Mouse (Mus musculus) midbrain, embryonic 13.5 days (tissue): ENCODE measurements around the gene Dgkq. TPM values are rescaled to one million over a fixed set of nuclear protein-coding genes. Genes with fewer than 3 reads are reported as not detected.

ENCODE experiments used
- ATAC-seq: fragments of 200-750 bp; cut with Nextera tagmentation; 2 replicates; pipeline ENCODE4 v1.8.0; 2017; ENCODE audit warnings: mild to moderate bottlenecking, moderate TSS enrichment, moderate library complexity
- H3K27ac ChIP-seq: fragments of 300-500 bp; sonication (generic); 2 replicates; pipeline ENCODE4 v1.5.1; 2015; ENCODE audit warnings: inconsistent platforms, mild to moderate bottlenecking, moderate library complexity
- H3K27me3 ChIP-seq: fragments of 300-500 bp; sonication (generic); 2 replicates; pipeline ENCODE4 v1.6.1; 2015; ENCODE audit warnings: mild to moderate bottlenecking, inconsistent platforms
- H3K36me3 ChIP-seq: fragments of 300-500 bp; sonication (generic); 2 replicates; pipeline ENCODE4 v1.6.1; 2015; ENCODE audit warnings: mild to moderate bottlenecking, inconsistent platforms
- H3K4me1 ChIP-seq: fragments of 300-500 bp; sonication (generic); replicated peaks from 2 replicates; pipeline ENCODE4 v1.6.1; 2015; ENCODE audit warnings: inconsistent platforms
- H3K4me2 ChIP-seq: fragments of 300-500 bp; sonication (generic); replicated peaks from 2 replicates; pipeline ENCODE4 v1.6.1; 2015; ENCODE audit warnings: moderate library complexity, mild to moderate bottlenecking, inconsistent platforms
- H3K4me3 ChIP-seq: fragments of 300-500 bp; sonication (generic); replicated peaks from 2 replicates; pipeline ENCODE4 v1.5.1; 2015; ENCODE audit warnings: mild to moderate bottlenecking, inconsistent platforms
- H3K9ac ChIP-seq: fragments of 300-500 bp; sonication (generic); replicated peaks from 2 replicates; pipeline ENCODE4 v1.6.1; 2015; ENCODE audit warnings: mild to moderate bottlenecking, inconsistent platforms
- H3K9me3 ChIP-seq: fragments of 300-500 bp; sonication (generic); 2 replicates; pipeline ENCODE4 v1.6.1; 2016; ENCODE audit warnings: mild to moderate bottlenecking, inconsistent platforms
- WGBS: fragments of 180-500 bp; shearing (Covaris S2); methylation state at CpG from one replicate; pipeline ENCODE4 v1.1.7; 2015; 5-methylcytosine and 5-hydroxymethylcytosine counted together
- polyA plus RNA-seq: library from polyadenylated mRNA; unstranded; fragments of >200 nt; fragmentation: Nextera tagmentation; extraction: Ambion mirVana; gene quantifications from 2 replicates; pipeline ENCODE4 v1.2.1, GENCODE M21; 2015

Dgkq gene
- polyA plus RNA-seq, 1 experiment from 2014 or later, result 26.6 TPM

DNA sequence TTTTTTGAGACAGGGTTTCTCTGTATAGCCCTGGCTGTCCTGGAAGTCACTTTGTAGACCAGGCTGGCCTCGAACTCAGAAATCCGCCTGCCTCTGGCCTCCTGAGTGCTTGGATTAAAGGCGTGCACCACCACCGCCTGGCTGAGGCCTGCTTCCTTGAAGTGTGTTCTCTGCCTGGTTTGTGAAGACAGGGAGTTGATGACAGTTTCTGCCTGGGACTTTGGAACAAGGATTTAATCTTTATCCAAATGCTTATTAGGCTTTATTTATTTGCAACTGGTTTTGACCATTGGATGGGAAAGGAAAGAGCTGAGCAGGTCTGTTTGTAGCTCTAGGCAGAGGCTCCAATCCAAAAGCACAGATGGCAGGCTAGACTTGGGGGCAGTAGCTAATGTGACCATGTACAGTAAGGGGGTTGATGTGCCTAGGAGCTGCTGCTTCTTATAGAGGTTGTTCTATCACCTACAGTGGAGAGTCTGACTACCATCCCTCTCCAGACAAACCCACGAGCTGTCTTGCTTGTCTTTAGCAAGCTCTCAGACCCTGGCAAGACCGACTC is 8.9 kb upstream of the Dgkq start:
- peak overlapping the region; percentile 25; the same call in 1 of the 2 replicates for H3K27ac ChIP-seq
- no peak for ATAC-seq
- H3K36me3 ChIP-seq, result peaks cover 13% of the 10 kb centered on the region
- H3K9ac ChIP-seq, result peak overlapping the region; percentile 20; the same call in 1 of the 2 replicates
- H3K9me3 ChIP-seq, result no peaks in the 10 kb centered on the region
- WGBS, result 83% methylated on average over 6 of the region's 6 CpGs
- peaks cover 15% of the 10 kb centered on the region for H3K4me1 ChIP-seq
- no peak overlapping the region for H3K4me2 ChIP-seq
- no peak overlapping the region for H3K4me3 ChIP-seq
- no peaks in the 10 kb centered on the region for H3K27me3 ChIP-seq

DNA sequence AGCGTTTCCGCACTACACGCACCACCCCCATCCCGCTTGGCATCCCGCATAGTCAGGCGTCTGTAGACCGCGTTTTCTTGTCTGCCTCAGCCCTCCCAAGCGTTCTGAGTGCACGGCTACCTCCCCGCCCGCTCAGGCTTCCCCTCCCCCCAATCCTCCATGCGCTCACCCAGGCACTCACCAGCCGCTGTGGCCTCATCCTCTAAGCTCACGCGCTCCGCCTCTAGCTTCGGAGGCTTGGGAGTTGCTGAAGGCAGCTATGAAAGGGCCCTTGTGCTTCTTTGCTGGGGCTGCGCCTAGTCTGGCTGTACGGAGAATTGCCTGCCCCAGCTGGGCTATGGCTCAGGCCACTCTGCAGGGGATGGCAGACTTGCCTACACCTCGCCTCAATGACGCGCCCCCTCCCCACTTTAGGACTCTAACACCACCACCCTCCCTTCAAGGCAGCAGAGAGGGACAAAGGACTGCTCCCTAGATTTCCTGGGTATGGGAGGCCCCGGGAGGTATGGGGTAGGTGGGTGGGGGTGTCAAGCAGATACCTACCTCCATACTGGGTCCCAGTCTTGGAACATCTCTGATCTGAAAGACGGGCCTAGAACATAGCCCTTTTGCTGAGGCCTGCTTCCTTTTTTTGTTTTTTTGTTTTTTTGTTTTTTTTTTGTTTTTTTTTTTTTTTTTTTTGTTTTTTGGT is 8.3 kb upstream of the Dgkq start:
- peak; percentile 94 for ATAC-seq
- Histone ChIP-seq H3K27me3 (no peaks in the 10 kb centered on the region), H3K36me3 (peaks cover 19% of the 10 kb centered on the region), H3K4me1 (peaks cover 15% of the 10 kb centered on the region), H3K9ac (peak overlapping the region; percentile 72), H3K9me3 (no peaks in the 10 kb centered on the region), H3K4me2 (peak overlapping the region; percentile 55), H3K27ac (peak overlapping the region; percentile 92), H3K4me3 (peak overlapping the region; percentile 36)
- WGBS, result 2% methylated on average over 25 of the region's 25 CpGs

DNA sequence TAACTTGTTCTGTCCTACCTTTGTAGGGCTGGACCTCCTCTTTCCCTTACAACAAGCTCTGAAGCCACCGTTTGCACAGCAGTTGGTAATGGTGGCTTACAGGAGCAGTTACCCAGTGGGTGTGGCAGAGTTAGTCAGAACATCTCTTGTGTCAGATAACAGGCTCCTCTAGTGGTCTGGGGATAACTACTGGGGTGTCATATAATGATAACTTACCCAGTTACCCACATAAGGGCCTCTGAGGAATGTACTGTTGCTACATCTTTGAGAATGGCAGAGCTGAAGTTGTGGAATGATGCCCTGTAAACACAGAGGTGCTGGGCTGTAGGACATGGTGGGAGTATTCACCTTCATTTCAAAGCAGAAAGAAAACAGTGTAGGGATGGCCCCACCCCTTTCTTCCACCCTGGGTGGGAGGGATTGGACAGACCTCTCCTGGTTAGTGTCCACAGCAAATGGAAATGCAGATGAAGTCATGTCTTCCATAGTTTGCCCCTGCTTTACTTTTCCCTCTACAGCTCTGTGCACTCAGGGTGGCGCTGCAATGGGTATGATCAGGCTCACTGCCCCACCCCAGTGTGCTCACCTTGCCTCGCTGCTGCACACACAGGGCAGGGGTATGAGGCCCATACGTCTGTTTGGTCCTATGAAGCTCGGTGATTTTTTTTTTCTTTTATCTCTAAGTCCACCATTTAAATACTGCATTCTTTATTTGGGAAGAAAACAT is 7.5 kb upstream of the Dgkq start:
- WGBS, result 17% methylated on average over 5 of the region's 5 CpGs
- H3K36me3 ChIP-seq, result peaks cover 26% of the 10 kb centered on the region
- H3K9ac ChIP-seq, result peak overlapping the region; percentile 72
- no peaks in the 10 kb centered on the region for H3K27me3 ChIP-seq
- peak; percentile 76 for ATAC-seq
- H3K27ac ChIP-seq, result peak overlapping the region; percentile 92
- no peaks in the 10 kb centered on the region for H3K9me3 ChIP-seq
- peaks cover 15% of the 10 kb centered on the region for H3K4me1 ChIP-seq
- peak overlapping the region; percentile 36 for H3K4me3 ChIP-seq
- peak overlapping the region; percentile 55 for H3K4me2 ChIP-seq

DNA sequence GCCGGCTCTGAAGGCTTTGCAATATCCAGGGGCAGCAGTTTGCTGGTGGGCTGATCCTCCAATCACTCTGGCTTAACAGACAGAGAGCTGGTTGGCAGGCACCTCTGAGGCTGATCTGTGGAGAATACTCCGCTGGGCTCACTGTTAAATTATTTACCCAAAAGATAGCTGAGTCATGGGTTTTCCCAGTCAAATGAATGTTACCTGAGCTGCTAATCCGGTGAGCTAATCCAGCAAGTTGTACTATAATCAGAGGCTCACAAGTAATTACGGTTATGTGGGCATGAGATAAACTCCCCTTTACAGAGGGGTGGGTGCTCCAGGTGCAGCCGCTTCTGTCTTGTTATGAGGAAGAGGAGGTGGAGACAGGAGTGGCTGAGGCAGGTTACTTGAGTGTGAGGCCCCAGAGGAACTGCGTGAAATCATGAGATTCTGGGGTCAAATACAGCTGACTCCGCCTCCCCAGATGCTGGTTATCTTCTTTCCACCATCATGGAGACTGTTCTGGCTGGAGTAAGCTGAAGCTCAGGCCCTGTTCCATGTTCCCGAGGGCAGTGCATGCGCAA is 5.9 kb upstream of the Dgkq start, which contains the start of gene Slc26a1:
Slc26a1 (minus strand) TSS at position 319 of the 566 bp plus-strand sequence.
- whole genome bisulfite sequencing, result 85% methylated on average over 9 of the region's 9 CpGs
- no peak within 1 kb of the TSS for H3K27ac ChIP-seq

DNA sequence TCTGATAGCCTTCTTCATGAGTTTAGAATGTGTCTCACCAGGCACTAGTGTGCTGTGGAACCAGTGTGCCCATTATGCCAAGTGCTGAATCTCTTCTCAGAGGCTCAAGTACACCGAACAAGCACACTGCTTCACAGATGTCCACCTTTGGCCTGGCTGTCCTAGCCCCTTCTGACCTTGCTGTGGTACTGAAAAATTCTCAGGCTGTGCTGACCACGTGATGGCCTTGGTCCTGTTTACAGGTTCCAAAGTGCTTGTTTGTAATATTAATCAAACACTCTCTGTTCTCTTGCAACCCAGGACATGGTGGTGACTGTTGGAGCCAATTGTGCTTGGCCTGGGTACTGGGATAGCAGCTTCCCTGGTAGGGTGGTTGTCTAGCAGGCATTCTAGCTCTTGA is 5.2 kb upstream of the Dgkq start:
- Histone ChIP-seq H3K36me3 (peaks cover 29% of the 10 kb centered on the region), H3K27me3 (no peaks in the 10 kb centered on the region), H3K4me2 (no peak overlapping the region), H3K4me1 (peaks cover 28% of the 10 kb centered on the region), H3K9me3 (no peaks in the 10 kb centered on the region), H3K4me3 (no peak overlapping the region), H3K27ac (no peak overlapping the region), H3K9ac (no peak overlapping the region)
- no peak for ATAC-seq
- 80% methylated on average over 2 of the region's 2 CpGs for WGBS

More for the DNA sequence above, 5.9 kb upstream of the Dgkq start, which contains the start of gene Slc26a1:
- Histone ChIP-seq H3K9me3 (no peaks in the 10 kb centered on the region), H3K36me3 (peaks cover 29% of the 10 kb centered on the region), H3K27me3 (no peaks in the 10 kb centered on the region), H3K4me2 (no peak within 1 kb of the TSS), H3K9ac (no peak within 1 kb of the TSS), H3K4me1 (peaks cover 21% of the 10 kb centered on the region), H3K4me3 (no peak within 1 kb of the TSS)
- no peak for ATAC-seq

DNA sequence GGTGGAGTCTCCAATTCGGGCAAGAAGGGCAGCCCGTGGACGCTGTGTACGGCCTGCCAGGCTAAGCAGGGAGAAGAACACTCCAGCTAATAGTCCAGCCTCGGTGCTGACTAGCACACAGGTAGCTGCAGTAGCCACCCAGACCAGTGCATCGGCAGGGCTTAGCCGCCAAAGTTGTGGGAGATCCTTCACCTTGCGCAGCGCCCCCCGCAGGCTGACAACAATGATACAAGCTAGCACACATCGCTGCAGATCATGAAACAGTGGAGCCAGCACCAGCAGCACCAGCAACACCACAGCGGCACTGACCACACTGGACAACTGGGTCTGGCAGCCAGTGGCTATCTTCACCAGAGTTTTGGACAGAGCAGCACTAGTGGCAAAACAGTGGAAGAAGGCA is 2.3 kb upstream of the Dgkq start:
- Histone ChIP-seq H3K4me3 (no peak overlapping the region), H3K4me2 (no peak overlapping the region), H3K27me3 (no peaks in the 10 kb centered on the region), H3K36me3 (peaks cover 29% of the 10 kb centered on the region), H3K9me3 (no peaks in the 10 kb centered on the region), H3K4me1 (peaks cover 25% of the 10 kb centered on the region), H3K9ac (no peak overlapping the region), H3K27ac (no peak overlapping the region)
- 93% methylated on average over 12 of the region's 12 CpGs for WGBS
- ATAC-seq, result no peak

DNA sequence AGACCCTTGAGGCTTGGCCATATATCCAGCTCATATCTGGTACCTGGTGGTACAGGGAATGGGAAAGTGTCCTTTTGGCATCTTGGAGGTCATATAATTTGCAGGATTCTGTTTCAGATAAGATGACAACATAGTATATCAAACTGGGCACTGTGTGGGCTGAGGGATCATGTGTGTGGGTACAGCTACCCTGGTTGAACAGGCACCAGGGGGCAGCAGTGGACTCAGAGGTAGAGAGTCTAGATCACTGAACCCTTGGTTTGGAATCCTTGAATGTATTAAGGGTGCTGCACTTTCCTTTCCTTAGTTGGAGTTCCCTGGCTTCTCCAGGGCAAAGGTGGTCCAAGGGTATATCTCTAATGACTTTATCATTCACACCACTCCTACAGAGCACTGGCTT is 1.3 kb upstream of the Dgkq start:
- no peak overlapping the region for H3K27ac ChIP-seq
- H3K4me2 ChIP-seq, result no peak overlapping the region
- no peak for ATAC-seq
- no peak overlapping the region for H3K4me3 ChIP-seq
- peaks cover 22% of the 10 kb centered on the region for H3K4me1 ChIP-seq
- H3K36me3 ChIP-seq, result peaks cover 29% of the 10 kb centered on the region
- H3K27me3 ChIP-seq, result no peaks in the 10 kb centered on the region
- no peak overlapping the region for H3K9ac ChIP-seq
- no peaks in the 10 kb centered on the region for H3K9me3 ChIP-seq

DNA sequence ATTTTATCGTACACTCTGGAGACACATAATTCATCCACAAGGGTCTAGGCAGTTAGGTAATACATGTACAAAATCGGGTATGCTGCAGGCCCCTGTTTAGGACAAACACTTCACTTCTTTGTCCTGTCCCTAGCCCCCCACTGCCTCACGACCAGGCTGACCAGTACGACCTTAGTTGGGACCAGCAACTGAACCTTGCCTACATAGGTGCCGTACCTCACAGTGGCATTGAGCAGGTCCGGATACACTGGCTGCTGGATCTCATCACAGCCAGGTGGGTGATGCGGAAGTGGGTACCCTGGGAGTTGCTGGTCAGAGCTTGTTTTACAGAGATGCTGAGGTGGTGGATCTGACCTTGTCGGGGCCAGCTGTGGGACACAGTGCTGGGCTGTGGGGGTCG is 514 bp upstream of the Dgkq start:
- Histone ChIP-seq H3K4me2 (peak overlapping the region; percentile 66), H3K36me3 (peaks cover 29% of the 10 kb centered on the region), H3K27ac (no peak overlapping the region), H3K9ac (peak overlapping the region; percentile 77), H3K4me3 (peak overlapping the region; percentile 51), H3K27me3 (no peaks in the 10 kb centered on the region), H3K9me3 (no peaks in the 10 kb centered on the region), H3K4me1 (peaks cover 22% of the 10 kb centered on the region)
- ATAC-seq, result peak; percentile 2
- WGBS, result 86% methylated on average over 9 of the region's 9 CpGs

DNA sequence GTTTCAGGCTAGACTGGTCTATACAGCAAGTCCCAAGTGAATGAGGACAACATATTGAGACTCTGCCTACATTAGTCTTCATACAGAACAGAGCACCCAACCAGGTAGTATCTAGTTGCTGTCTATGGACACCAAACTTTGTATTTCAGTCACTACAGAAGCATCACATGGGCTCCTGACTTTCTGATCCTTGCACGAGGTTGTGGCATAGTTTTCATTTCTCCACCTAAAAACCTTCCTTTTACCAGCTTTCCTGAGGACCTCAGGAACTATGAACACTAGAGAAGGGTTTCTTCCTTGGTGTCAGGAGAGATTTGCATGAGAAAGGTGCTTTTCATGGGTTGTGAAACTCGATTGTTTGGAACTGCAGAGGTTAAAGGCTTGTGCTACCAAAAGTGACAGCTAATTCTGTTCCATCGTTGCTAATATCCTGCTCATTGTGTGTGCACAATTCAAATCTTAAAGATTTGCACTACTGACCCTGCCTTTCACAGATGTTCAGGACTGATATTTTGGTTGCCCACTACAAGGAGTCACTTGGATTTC is 1.0 kb downstream of the Dgkq start:
- H3K4me3 ChIP-seq, result peak overlapping the region; percentile 51
- no peak for ATAC-seq
- WGBS, result 11% methylated on average over 3 of the region's 3 CpGs
- H3K9ac ChIP-seq, result peak overlapping the region; percentile 77
- peak overlapping the region; percentile 66 for H3K4me2 ChIP-seq
- H3K9me3 ChIP-seq, result no peaks in the 10 kb centered on the region
- H3K27ac ChIP-seq, result peak overlapping the region; percentile 85
- H3K4me1 ChIP-seq, result peaks cover 22% of the 10 kb centered on the region
- no peaks in the 10 kb centered on the region for H3K27me3 ChIP-seq
- peaks cover 22% of the 10 kb centered on the region for H3K36me3 ChIP-seq

DNA sequence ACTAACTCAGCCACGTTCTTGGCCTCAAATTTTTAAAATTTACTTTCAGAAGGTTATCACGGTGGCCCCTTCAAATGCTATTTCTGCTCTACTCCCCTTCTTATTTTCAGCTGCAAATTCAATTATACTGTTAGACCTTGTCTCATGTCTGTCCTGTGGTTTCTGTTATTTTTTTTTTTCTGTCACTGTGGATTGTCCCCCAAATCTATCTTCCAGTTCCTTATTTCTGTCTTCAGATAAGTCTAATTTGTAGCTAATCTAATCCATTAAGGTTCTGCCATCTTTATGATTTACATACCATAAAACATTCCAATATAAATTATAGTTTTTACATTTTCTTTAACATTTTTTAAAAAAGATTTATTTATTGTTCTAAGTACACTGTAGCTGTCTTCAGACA is 2.1 kb downstream of the Dgkq start:
- Histone ChIP-seq H3K9ac (no peak overlapping the region), H3K27me3 (no peaks in the 10 kb centered on the region), H3K4me2 (no peak overlapping the region), H3K4me3 (no peak overlapping the region), H3K9me3 (no peaks in the 10 kb centered on the region), H3K36me3 (peaks cover 13% of the 10 kb centered on the region), H3K27ac (no peak overlapping the region), H3K4me1 (peaks cover 22% of the 10 kb centered on the region)
- 85% methylated on average over 2 of the region's 2 CpGs for WGBS
- ATAC-seq, result no peak

DNA sequence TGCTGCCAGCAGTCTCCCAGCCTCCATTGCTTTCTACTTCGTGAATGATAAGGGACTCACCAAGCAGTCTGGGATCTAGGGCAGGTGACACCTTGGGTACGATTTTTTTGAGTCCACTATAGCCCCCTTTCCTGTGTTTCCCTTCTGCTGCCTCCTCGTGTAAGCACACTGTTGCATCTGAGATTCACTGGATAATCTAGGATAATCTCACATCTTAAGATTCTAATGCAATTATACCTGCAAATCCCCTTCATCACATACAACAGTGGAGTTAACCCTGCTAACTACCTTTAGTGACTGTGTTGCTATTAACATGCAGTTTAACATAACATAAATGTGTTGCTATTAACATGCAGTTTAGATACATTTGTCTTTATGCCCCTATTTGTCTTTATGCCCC is 4.4 kb downstream of the Dgkq start:
- no peak for ATAC-seq
- Histone ChIP-seq H3K4me2 (no peak overlapping the region), H3K36me3 (no peaks in the 10 kb centered on the region), H3K9me3 (no peaks in the 10 kb centered on the region), H3K4me1 (peaks cover 21% of the 10 kb centered on the region), H3K9ac (no peak overlapping the region), H3K4me3 (no peak overlapping the region), H3K27ac (no peak overlapping the region), H3K27me3 (no peaks in the 10 kb centered on the region)
- 43% methylated on average over 3 of the region's 3 CpGs for WGBS

DNA sequence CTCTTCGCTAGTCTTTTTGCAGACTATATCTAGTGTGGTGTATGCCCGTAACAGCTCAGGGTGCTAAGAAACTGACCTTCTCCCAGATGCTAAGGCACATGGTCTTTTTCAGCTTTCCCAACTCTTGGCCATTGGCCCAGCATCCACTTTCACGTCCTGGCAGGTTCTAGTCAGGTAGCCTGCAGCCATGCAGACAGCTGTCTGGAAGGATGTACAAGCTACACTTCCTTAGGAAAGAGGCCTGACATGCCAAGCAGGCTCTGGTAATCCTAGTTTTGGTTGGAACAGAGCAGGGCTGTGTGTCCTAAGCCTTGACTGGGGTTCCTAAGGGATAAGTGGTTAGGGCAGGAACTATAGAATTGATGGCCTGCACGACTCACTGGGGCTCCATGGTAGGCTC is 6.7 kb downstream of the Dgkq start:
- Histone ChIP-seq H3K4me3 (no peak overlapping the region), H3K4me1 (peaks cover 30% of the 10 kb centered on the region), H3K27me3 (no peaks in the 10 kb centered on the region), H3K4me2 (no peak overlapping the region), H3K9ac (no peak overlapping the region), H3K36me3 (peaks cover 4% of the 10 kb centered on the region; the same call in 1 of the 2 replicates), H3K9me3 (no peaks in the 10 kb centered on the region), H3K27ac (no peak overlapping the region)
- no peak for ATAC-seq
- WGBS, result 82% methylated on average over 4 of the region's 4 CpGs
